Mouse (Mus musculus) midbrain, postnatal 0 days (tissue): ENCODE data around the gene Tcap. TPM values are rescaled to one million over a fixed set of nuclear protein-coding genes. Genes with fewer than 3 reads are reported as not detected.

Experiments used
- ATAC-seq: fragments of 200-750 bp; cut with Nextera tagmentation; 2 replicates; pipeline ENCODE4 v1.8.0; 2017; ENCODE audit warnings: moderate number of reproducible peaks, mild to moderate bottlenecking, moderate TSS enrichment, moderate library complexity; ENCODE audit not compliant: low FRiP score
- DNase-seq: peaks from one replicate; pipeline ENCODE4 v3.0.0-alpha.2; 2015; ENCODE audit warnings: low spot score
- H3K27ac ChIP-seq: fragments of 300-500 bp; sonication (generic); 2 replicates; pipeline ENCODE4 v1.5.1; 2014; ENCODE audit warnings: low read depth, mild to moderate bottlenecking, low read length, mixed read lengths
- H3K27me3 ChIP-seq: fragments of 300-500 bp; sonication (generic); 2 replicates; pipeline ENCODE4 v1.6.1; 2014; ENCODE audit warnings: low read length, control low read depth, mixed read lengths; ENCODE audit not compliant: insufficient read depth
- H3K36me3 ChIP-seq: fragments of 300-500 bp; sonication (generic); 2 replicates; pipeline ENCODE4 v1.6.1; 2014; ENCODE audit warnings: low read length, control low read depth, mixed read lengths; ENCODE audit not compliant: insufficient read depth
- H3K4me1 ChIP-seq: fragments of 300-500 bp; sonication (generic); 2 replicates; pipeline ENCODE4 v1.6.1; 2014; ENCODE audit warnings: mild to moderate bottlenecking, control low read depth, antibody characterized with exemption, low read length, mixed read lengths; ENCODE audit not compliant: insufficient read depth
- H3K4me2 ChIP-seq: fragments of 300-500 bp; sonication (generic); 2 replicates; pipeline ENCODE4 v1.6.1; 2014; ENCODE audit warnings: low read depth, mild to moderate bottlenecking, low read length, mixed read lengths; ENCODE audit not compliant: poor library complexity, severe bottlenecking
- H3K4me3 ChIP-seq: fragments of 300-500 bp; sonication (generic); 2 replicates; pipeline ENCODE4 v1.5.1; 2014; ENCODE audit warnings: low read depth, mild to moderate bottlenecking, low read length, moderate library complexity
- H3K9ac ChIP-seq: fragments of 300-500 bp; sonication (generic); replicated peaks from 2 replicates; pipeline ENCODE4 v1.6.1; 2014; ENCODE audit warnings: mild to moderate bottlenecking, low read length, moderate library complexity, mixed read lengths; ENCODE audit not compliant: poor library complexity, severe bottlenecking
- H3K9me3 ChIP-seq: fragments of 300-500 bp; sonication (generic); 2 replicates; pipeline ENCODE4 v1.6.1; 2016; ENCODE audit warnings: low read length, control low read depth
- CTCF ChIP-seq: IDR thresholded peaks from 2 replicates; pipeline ENCODE4 v1.5.1; 2016; ENCODE audit warnings: antibody characterized with exemption, mild to moderate bottlenecking
- WGBS: fragments of 180-500 bp; shearing (Covaris S2); extraction: QIAGEN DNeasy Blood & Tissue Kit; methylation state at CpG from one replicate; pipeline ENCODE4 v1.1.7; 2014; 5-methylcytosine and 5-hydroxymethylcytosine counted together
- polyA plus RNA-seq: library from polyadenylated mRNA; unstranded; fragments of >200 nt; fragmentation: Nextera tagmentation; extraction: Ambion mirVana; gene quantifications from 2 replicates; pipeline ENCODE4 v1.2.1, GENCODE M21; 2015
- total RNA-seq: library from RNA; depleted of rRNA; stranded (reverse); fragments of >200 nt; gene quantifications from 2 replicates; pipeline ENCODE4 v1.2.3, GENCODE M21; 2014; rRNA removed

The Tcap gene
- not detected in 2 replicates for total RNA-seq
- not detected in 2 replicates for polyA plus RNA-seq

GRCm38 (mm10) chr11:98383261-98384030 lies at the start of gene Tcap:
Gene Tcap (plus strand): TSS chr11:98383811.
- no peak for TF ChIP-seq CTCF

GRCm38 (mm10) chr11:98333981-98334741 lies 49.5 kb upstream of the Tcap start:
- DNase-seq (no peak), ATAC-seq (peak; percentile 20; the same call in 1 of the 2 replicates)
- H3K9me3 ChIP-seq: no peaks in the 10 kb centered on the region
- no peak overlapping the region for H3K27ac ChIP-seq
- peaks cover 75% of the 10 kb centered on the region for H3K27me3 ChIP-seq
- H3K36me3 ChIP-seq: no peaks in the 10 kb centered on the region
- peak overlapping the region; percentile 30 for H3K4me3 ChIP-seq
- peak overlapping the region; percentile 48 for H3K9ac ChIP-seq
- 0 out of 2 replicates have a peak, but pooled peaks cover under 1% of the 10 kb centered on the region for H3K4me1 ChIP-seq
- WGBS: 3% methylated on average over 26 of the region's 41 CpGs
- TF ChIP-seq CTCF: no peak
- H3K4me2 ChIP-seq: peak overlapping the region; percentile 55

More at GRCm38 (mm10) chr11:98383261-98384030, at the start of gene Tcap:
- Histone ChIP-seq H3K9ac (no peak within 1 kb of the TSS), H3K27me3 (peaks cover 12% of the 10 kb centered on the region), H3K4me3 (no peak within 1 kb of the TSS), H3K36me3 (peaks cover 23% of the 10 kb centered on the region), H3K27ac (no peak within 1 kb of the TSS), H3K4me1 (no peaks in the 10 kb centered on the region), H3K9me3 (no peaks in the 10 kb centered on the region), H3K4me2 (no peak within 1 kb of the TSS)
- 72% methylated on average over 14 of the region's 14 CpGs for WGBS
- ATAC-seq (no peak), DNase-seq (no peak)

GRCm38 (mm10) chr11:98335250-98335649 lies 48.4 kb upstream of the Tcap start:
- H3K4me1 ChIP-seq: 0 out of 2 replicates have a peak, but pooled peaks cover 3% of the 10 kb centered on the region
- no peak overlapping the region for H3K4me3 ChIP-seq
- ATAC-seq (no peak), DNase-seq (no peak)
- H3K4me2 ChIP-seq: no peak overlapping the region
- H3K9me3 ChIP-seq: no peaks in the 10 kb centered on the region
- no peak for TF ChIP-seq CTCF
- no peaks in the 10 kb centered on the region for H3K36me3 ChIP-seq
- 9% methylated on average over 9 of the region's 9 CpGs for WGBS
- H3K27me3 ChIP-seq: peaks cover 76% of the 10 kb centered on the region
- no peak overlapping the region for H3K9ac ChIP-seq
- no peak overlapping the region for H3K27ac ChIP-seq

GRCm38 (mm10) chr11:98336245-98337107 lies 47.1 kb upstream of the Tcap start:
- DNase-seq: no peak
- no peaks in the 10 kb centered on the region for H3K36me3 ChIP-seq
- H3K9ac ChIP-seq: no peak overlapping the region

GRCm38 (mm10) chr11:98338507-98338961 lies 45.1 kb upstream of the Tcap start:
- Histone ChIP-seq H3K27me3 (peaks cover 72% of the 10 kb centered on the region), H3K9ac (peak overlapping the region; percentile 65), H3K4me2 (peak overlapping the region; percentile 97), H3K4me3 (peak overlapping the region; percentile 56), H3K4me1 (0 out of 2 replicates have a peak, but pooled peaks cover 3% of the 10 kb centered on the region), H3K36me3 (no peaks in the 10 kb centered on the region), H3K9me3 (no peaks in the 10 kb centered on the region), H3K27ac (peak overlapping the region; percentile 44)
- DNase-seq (peak; percentile 75), ATAC-seq (no peak)
- no peak for TF ChIP-seq CTCF
- under 1% methylated on average over 56 of the region's 57 CpGs for WGBS

More at GRCm38 (mm10) chr11:98336245-98337107, 47.1 kb upstream of the Tcap start:
- Histone ChIP-seq H3K9me3 (no peaks in the 10 kb centered on the region), H3K4me2 (no peak overlapping the region), H3K4me3 (no peak overlapping the region), H3K27me3 (peaks cover 72% of the 10 kb centered on the region), H3K4me1 (0 out of 2 replicates have a peak, but pooled peaks cover 3% of the 10 kb centered on the region), H3K27ac (no peak overlapping the region)
- TF ChIP-seq CTCF: peak; percentile 51
- 23% methylated on average over 13 of the region's 13 CpGs for WGBS
- ATAC-seq: no peak
